Mouse (Mus musculus): ENCODE results near the gene Gm49320.

DNA sequence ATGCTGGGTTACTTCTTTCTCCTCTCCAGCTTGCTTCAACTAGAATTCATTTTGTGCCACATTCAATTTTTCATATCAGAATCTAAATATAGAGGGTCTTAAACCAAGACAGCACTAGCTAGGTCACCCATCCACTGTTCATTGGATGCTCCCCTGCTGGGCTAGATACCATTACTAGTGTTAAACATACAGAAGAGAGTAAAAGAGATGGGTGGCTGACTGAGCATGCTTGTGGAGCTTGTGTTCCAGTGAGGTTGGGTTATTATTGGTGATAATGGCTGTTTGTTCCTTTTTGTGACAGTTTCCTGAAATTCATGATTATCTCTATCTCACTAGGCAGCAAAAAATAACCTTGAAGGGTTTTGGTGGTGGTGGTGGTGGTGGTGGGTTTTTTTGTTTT lies 16.6 kb upstream of the Gm49320 start:
- TF ChIP-seq ZC3H11A (IDR thresholded peaks at IDR 0.05; ENCODE audit: borderline replicate concordance, low read depth, low read length) (no peak), HCFC1 (IDR thresholded peaks at IDR 0.05; ENCODE audit: borderline replicate concordance, insufficient read depth, low read length) (no peak), ZNF384 (IDR thresholded peaks at IDR 0.05; ENCODE audit: low read depth, low read length) (no peak), MAFK (IDR thresholded peaks at IDR 0.05; ENCODE audit: insufficient read depth, low read depth, low read length) (no peak), CHD2 (IDR thresholded peaks at IDR 0.05; ENCODE audit: low read depth, low read length) (no peak)
